Mouse (Mus musculus) heart, embryonic 16.5 days (tissue): ENCODE measurements around the gene Ttc7b. TPM values are rescaled to one million over a fixed set of nuclear protein-coding genes. Genes with fewer than 3 reads are reported as not detected.

ENCODE experiments used
- ATAC-seq: fragments of 200-750 bp; cut with Nextera tagmentation; replicated peaks from 2 replicates; pipeline ENCODE4 v1.8.0; 2017; ENCODE audit warnings: moderate number of reproducible peaks; ENCODE audit not compliant: insufficient read depth, low FRiP score; ENCODE audit errors: extremely low read depth
- H3K27ac ChIP-seq: fragments of 300-500 bp; sonication (generic); 2 replicates; pipeline ENCODE4 v1.5.1; 2014; ENCODE audit warnings: mild to moderate bottlenecking, low read length, control low read depth, moderate library complexity
- H3K27me3 ChIP-seq: fragments of 300-500 bp; sonication (generic); 2 replicates; pipeline ENCODE4 v1.6.1; 2014; ENCODE audit warnings: low read length, mixed read lengths; ENCODE audit not compliant: control insufficient read depth, insufficient read depth
- H3K36me3 ChIP-seq: fragments of 300-500 bp; sonication (generic); 2 replicates; pipeline ENCODE4 v1.6.1; 2014; ENCODE audit not compliant: control insufficient read depth, insufficient read depth
- H3K4me1 ChIP-seq: fragments of 300-500 bp; sonication (generic); 2 replicates; pipeline ENCODE4 v1.6.1; 2014; ENCODE audit warnings: low read length, mixed read lengths; ENCODE audit not compliant: control insufficient read depth, insufficient read depth
- H3K4me2 ChIP-seq: fragments of 300-500 bp; sonication (generic); 2 replicates; pipeline ENCODE4 v1.6.1; 2014; ENCODE audit warnings: low read depth, mild to moderate bottlenecking, control low read depth, low read length
- H3K4me3 ChIP-seq: fragments of 300-500 bp; sonication (generic); 2 replicates; pipeline ENCODE4 v1.5.1; 2014; ENCODE audit warnings: mild to moderate bottlenecking, control low read depth, low read length
- H3K9ac ChIP-seq: fragments of 300-500 bp; sonication (generic); 2 replicates; pipeline ENCODE4 v1.6.1; 2014; ENCODE audit warnings: low read length, control low read depth
- H3K9me3 ChIP-seq: fragments of 300-500 bp; sonication (generic); replicated peaks from 2 replicates; pipeline ENCODE4 v1.6.1; 2016; ENCODE audit warnings: low read length; ENCODE audit not compliant: control insufficient read depth
- WGBS: fragments of 180-500 bp; shearing (Covaris S2); extraction: QIAGEN DNeasy Blood & Tissue Kit; methylation state at CpG from one replicate; pipeline ENCODE4 v1.1.7; 2014; 5-methylcytosine and 5-hydroxymethylcytosine counted together
- polyA plus RNA-seq: library from polyadenylated mRNA; unstranded; fragments of >200 nt; fragmentation: Nextera tagmentation; extraction: Ambion mirVana; gene quantifications from 2 replicates; pipeline ENCODE4 v1.2.1, GENCODE M21; 2015

Ttc7b gene
- polyA plus RNA-seq, 1 experiment from 2014 or later = 6.7 TPM

DNA sequence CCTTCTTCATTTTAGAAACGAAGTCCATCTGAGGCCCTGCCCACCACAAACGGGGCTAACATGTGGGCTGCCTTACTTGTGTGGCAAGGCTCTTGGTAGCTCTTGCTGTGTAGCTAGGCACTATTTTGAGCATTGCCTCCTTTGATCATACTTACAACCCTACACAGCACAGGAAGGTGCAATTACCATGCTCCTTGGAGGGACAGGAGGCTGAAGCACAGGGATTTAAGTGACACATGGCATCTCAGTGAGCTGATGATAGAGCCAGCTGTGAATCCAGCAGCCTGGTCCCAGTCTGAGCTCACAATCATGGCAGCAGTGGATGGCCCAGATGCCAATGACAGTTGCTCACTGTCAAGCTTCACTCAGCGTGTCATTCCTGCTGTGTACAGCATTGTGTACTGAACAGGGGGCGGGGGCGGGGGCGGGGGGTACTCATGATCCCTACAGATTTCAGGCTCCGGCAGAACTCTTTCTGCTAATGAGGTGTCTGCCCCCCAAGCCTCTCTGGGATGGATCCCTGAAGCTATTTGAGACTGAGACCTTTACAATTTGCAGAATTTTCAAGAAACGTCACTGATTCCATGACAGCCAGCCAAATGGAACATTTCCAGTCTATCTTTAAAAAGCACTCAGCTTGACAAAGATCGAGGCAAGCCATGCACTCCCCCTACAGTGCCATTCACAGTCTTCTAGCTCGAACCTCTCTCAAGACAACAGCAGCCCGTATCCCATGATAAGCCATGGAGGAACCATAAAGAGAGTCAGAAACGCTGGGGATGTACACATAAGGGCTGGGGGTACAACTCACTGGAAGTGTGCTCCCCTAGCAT, 130.5 kb downstream of the Ttc7b start:
- WGBS = 73% methylated on average over 12 of the region's 12 CpGs
- H3K4me3 ChIP-seq = no peak overlapping the region
- H3K9ac ChIP-seq = no peak overlapping the region
- H3K36me3 ChIP-seq = peaks cover 12% of the 10 kb centered on the region
- no peaks in the 10 kb centered on the region for H3K9me3 ChIP-seq
- no peak overlapping the region for H3K4me2 ChIP-seq
- H3K27me3 ChIP-seq = no peaks in the 10 kb centered on the region
- H3K4me1 ChIP-seq = peaks cover 10% of the 10 kb centered on the region
- no peak overlapping the region for H3K27ac ChIP-seq
- ATAC-seq = no peak

DNA sequence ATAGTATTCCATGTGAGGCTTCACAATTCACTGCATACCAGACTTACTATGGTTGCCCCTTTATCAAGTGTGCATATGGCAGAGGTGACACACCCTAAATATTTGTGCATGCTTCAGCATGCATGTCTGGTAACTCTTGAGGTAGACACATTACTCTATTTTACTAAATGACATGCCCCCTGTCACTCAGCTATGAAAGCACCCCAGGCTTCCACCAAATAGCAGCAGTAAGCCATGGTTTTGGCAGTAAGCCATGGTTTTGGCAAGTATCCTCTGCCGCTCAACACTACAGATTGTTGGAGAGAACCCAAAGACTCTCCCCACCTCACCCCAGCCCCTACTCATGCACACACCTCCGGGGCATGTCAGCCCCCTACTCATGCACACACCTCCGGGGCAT, 134.4 kb downstream of the Ttc7b start:
- H3K4me2 ChIP-seq = no peak overlapping the region
- no peak overlapping the region for H3K4me3 ChIP-seq
- no peaks in the 10 kb centered on the region for H3K27me3 ChIP-seq
- WGBS = 37% methylated on average over 3 of the region's 3 CpGs
- peaks cover 14% of the 10 kb centered on the region for H3K4me1 ChIP-seq
- no peaks in the 10 kb centered on the region for H3K9me3 ChIP-seq
- peaks cover 21% of the 10 kb centered on the region for H3K36me3 ChIP-seq
- H3K27ac ChIP-seq = peak overlapping the region; percentile 36
- peak; percentile 57; the same call in 1 of the 2 replicates for ATAC-seq
- H3K9ac ChIP-seq = no peak overlapping the region

DNA sequence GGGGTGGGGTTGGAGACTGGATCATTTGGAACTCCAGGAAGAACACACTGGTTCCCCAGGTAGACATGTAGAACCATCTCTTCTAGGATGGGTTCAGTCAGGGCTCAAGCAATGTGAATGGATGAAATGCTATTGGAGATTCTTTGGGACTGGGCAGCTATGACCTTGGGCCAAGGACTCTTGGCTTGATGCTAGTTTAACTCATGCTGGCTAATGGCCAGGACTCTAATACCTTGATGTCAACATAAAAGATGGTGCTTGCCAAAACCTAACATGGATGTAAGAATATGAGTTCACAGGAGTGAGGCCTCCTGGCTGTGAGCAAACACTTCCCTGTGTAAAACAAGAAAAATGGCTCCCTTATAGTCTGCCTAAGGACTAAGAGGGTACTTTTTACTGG, 138.1 kb downstream of the Ttc7b start:
- Histone ChIP-seq H3K4me1 (peaks cover 14% of the 10 kb centered on the region), H3K27me3 (no peaks in the 10 kb centered on the region), H3K4me2 (no peak overlapping the region), H3K9ac (no peak overlapping the region), H3K36me3 (peaks cover 18% of the 10 kb centered on the region), H3K9me3 (no peaks in the 10 kb centered on the region), H3K4me3 (no peak overlapping the region), H3K27ac (no peak overlapping the region)
- ATAC-seq = no peak

DNA sequence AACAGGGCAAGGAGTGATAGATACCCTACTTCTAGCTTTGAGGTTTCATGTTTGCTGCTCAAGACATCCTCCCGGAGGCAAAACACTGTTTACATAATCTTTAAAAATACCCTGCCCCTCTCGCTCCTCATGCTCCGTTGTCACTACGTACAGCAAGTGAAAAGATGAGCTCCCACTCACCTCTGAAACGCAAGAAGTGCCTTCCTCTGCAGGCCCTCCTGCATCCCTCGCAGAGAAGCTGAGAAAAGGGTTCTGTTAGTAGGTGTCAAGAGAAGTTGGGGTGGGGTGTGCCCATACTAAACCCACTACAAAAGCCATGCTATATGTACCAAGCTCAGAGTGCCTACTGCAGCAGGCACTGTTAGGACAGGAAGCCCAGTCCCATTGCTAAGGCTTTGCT, 138.7 kb downstream of the Ttc7b start:
- no peak overlapping the region for H3K4me3 ChIP-seq
- 84% methylated on average over 6 of the region's 6 CpGs for WGBS
- ATAC-seq = no peak
- no peaks in the 10 kb centered on the region for H3K9me3 ChIP-seq
- H3K36me3 ChIP-seq = peaks cover 18% of the 10 kb centered on the region
- no peak overlapping the region for H3K27ac ChIP-seq
- H3K4me1 ChIP-seq = peaks cover 14% of the 10 kb centered on the region
- no peaks in the 10 kb centered on the region for H3K27me3 ChIP-seq
- H3K4me2 ChIP-seq = no peak overlapping the region
- no peak overlapping the region for H3K9ac ChIP-seq

DNA sequence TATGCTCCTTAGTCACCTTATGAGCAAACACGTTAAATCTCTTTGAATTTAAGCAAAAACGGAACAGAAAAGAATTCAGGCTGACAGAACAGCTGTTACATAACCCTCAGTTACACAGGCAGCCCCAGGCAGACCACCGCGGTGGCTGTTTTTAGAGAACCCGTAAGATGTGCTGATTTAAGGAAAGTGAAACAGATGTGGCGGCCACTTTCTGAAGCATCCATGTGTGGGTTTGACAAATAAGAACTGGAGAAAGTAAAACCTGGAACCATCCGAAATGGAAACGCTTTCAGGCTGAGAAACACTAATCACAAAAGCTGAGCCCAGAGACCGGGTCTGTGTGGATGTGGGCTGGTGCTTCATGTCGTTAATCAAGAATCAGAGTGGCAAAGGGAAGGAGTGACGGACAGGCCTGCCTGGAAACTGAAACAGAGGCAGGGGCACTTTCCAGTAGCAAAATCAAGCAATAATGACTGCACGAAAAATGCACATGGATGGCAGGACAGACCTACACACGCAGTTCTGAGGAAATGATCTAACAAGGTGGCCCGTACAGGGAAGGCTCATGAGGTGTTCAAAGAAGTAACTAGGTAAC, 139.8 kb downstream of the Ttc7b start:
- Histone ChIP-seq H3K4me3 (no peak overlapping the region), H3K4me1 (peaks cover 7% of the 10 kb centered on the region), H3K4me2 (no peak overlapping the region), H3K36me3 (peaks cover 22% of the 10 kb centered on the region), H3K27me3 (no peaks in the 10 kb centered on the region), H3K27ac (no peak overlapping the region), H3K9me3 (no peaks in the 10 kb centered on the region), H3K9ac (no peak overlapping the region)
- 81% methylated on average over 14 of the region's 14 CpGs for WGBS
- ATAC-seq = no peak

DNA sequence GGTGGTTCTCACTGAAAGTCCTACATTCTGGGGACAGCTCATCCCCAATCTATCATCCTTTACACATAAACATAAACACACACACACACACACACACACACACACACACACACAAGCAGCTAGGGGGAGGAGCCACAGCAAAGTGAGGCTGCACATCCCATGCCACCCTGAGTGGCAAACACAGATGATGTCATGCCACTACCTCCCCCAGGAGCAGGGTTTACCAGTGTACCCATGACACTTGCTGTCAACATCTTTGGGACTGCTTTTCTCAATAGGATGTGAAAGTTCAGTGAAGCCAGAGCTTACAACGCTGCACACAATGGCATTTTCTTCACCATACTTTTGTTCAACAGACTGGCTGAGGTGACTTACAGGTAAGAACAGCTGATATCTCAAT, 140.8 kb downstream of the Ttc7b start:
- Histone ChIP-seq H3K27me3 (no peaks in the 10 kb centered on the region), H3K27ac (no peak overlapping the region), H3K9me3 (no peaks in the 10 kb centered on the region), H3K4me2 (no peak overlapping the region), H3K4me3 (no peak overlapping the region), H3K36me3 (peaks cover 30% of the 10 kb centered on the region), H3K4me1 (0 out of 2 replicates have a peak, but pooled peaks cover 3% of the 10 kb centered on the region), H3K9ac (no peak overlapping the region)
- no peak for ATAC-seq
- 89% methylated on average over 1 of the region's 1 CpGs for WGBS

DNA sequence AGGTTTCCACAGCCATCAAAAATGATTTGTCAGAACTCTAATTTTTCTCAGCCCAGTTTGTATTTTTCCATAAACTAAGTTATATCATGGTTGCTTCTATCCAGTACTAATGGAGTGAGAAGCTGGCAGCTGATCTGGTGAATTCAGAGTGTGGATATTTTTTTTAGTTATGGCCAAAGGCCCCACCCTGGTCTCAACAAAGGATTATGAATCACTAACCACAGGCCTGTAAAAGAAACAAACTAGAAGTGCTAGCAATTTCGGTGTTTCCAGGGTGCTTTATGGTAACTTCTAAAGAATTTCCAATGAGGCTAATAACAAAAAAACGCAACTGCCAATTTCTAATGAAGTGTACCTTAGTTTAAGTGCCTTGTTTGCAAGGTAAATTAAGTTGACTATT, 142.4 kb downstream of the Ttc7b start:
- H3K27ac ChIP-seq = no peak overlapping the region
- H3K4me3 ChIP-seq = no peak overlapping the region
- ATAC-seq = no peak
- 76% methylated on average over 2 of the region's 2 CpGs for WGBS
- H3K4me2 ChIP-seq = no peak overlapping the region
- H3K27me3 ChIP-seq = no peaks in the 10 kb centered on the region
- peaks cover 28% of the 10 kb centered on the region for H3K36me3 ChIP-seq
- no peaks in the 10 kb centered on the region for H3K9me3 ChIP-seq
- H3K9ac ChIP-seq = no peak overlapping the region
- H3K4me1 ChIP-seq = 0 out of 2 replicates have a peak, but pooled peaks cover 3% of the 10 kb centered on the region

DNA sequence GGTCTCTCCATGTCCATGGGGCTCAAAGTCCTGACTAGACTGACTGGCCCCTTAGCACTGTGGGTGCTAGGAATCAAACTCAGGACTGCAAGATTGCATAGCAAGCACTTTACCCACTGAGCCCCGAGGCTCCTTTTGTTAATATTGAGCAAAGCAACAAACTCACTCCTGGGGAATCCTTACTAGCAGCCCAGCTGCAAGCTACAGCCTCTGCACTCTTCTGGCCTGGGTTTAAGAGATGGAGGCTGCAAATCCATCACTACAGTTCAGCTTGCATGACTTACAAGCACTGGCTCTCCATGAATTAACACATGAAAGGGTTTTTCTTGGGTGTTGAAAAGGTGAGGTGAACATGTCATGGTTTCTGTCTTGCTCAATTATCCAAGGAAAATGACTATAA, 142.8 kb downstream of the Ttc7b start:
- 68% methylated on average over 1 of the region's 1 CpGs for WGBS
- peaks cover 33% of the 10 kb centered on the region for H3K36me3 ChIP-seq

DNA sequence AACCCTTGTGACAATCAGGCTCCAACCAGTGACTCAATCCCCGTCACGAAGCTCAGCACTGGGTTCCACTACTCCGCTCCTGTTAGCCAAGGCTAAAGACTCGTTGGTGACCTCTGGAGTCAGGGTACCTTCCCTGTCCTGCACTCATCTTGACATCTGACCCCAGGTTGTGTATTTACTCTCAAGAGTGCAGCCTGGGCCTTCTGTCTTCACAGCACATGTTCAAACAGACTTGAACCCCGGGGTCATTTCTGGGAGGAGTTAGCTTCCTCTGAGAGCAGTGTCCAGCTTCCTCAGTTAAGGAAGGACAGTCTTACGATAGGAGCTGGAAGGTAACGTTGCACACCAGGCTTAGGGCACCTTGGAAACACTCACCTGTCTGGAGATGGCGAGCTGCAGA, 144.8 kb downstream of the Ttc7b start:
- H3K4me1 ChIP-seq = no peaks in the 10 kb centered on the region
- H3K4me2 ChIP-seq = no peak overlapping the region
- H3K9me3 ChIP-seq = no peaks in the 10 kb centered on the region
- H3K27me3 ChIP-seq = no peaks in the 10 kb centered on the region
- no peak overlapping the region for H3K9ac ChIP-seq
- no peak overlapping the region for H3K4me3 ChIP-seq
- WGBS = 87% methylated on average over 8 of the region's 8 CpGs
- H3K27ac ChIP-seq = no peak overlapping the region
- ATAC-seq = no peak
- H3K36me3 ChIP-seq = peaks cover 32% of the 10 kb centered on the region

More for the DNA sequence above, 142.8 kb downstream of the Ttc7b start:
- Histone ChIP-seq H3K4me2 (no peak overlapping the region), H3K27ac (no peak overlapping the region), H3K27me3 (no peaks in the 10 kb centered on the region), H3K9ac (no peak overlapping the region), H3K4me3 (no peak overlapping the region), H3K4me1 (0 out of 2 replicates have a peak, but pooled peaks cover 3% of the 10 kb centered on the region), H3K9me3 (no peaks in the 10 kb centered on the region)
- ATAC-seq = no peak
